Mouse (Mus musculus) erythroblast, embryonic 14.5 days (primary cell): Measurements from ENCODE around the gene Tlr8.

Experiments
- GATA1 ChIP-seq: IDR thresholded peaks from 2 replicates; pipeline ENCODE4 v1.6.1; 2012; ENCODE audit warnings: low read length, inconsistent platforms, mixed read lengths
- TAL1 ChIP-seq: IDR thresholded peaks from 3 replicates; pipeline ENCODE4 v1.6.1; 2012; ENCODE audit warnings: low read length, inconsistent platforms, mixed read lengths

- TF ChIP-seq TAL1 (no peak), GATA1 (no peak)
Observed at GRCm38 (mm10) chrX:167195228-167195649, 68.9 kb downstream of the Tlr8 start.
